Mouse (Mus musculus) heart, embryonic 13.5 days (tissue): ENCODE measurements at regions not wholly inside any gene's neighbourhood (a gene's known extent, or its start where the extent isn't known, plus 50 kb on each side); places are given as distances from the start of the nearest gene placed in this dataset.

Experiments
- ATAC-seq: fragments of 200-750 bp; cut with Nextera tagmentation; 2 replicates; pipeline ENCODE4 v1.8.0; 2017; ENCODE audit warnings: moderate TSS enrichment; ENCODE audit not compliant: insufficient number of reproducible peaks, low FRiP score, low TSS enrichment; ENCODE audit errors: extremely low read depth
- H3K27ac ChIP-seq: fragments of 300-500 bp; sonication (generic); replicated peaks from 2 replicates; pipeline ENCODE4 v1.5.1; 2015; ENCODE audit warnings: moderate library complexity, mild to moderate bottlenecking, inconsistent platforms
- H3K27me3 ChIP-seq: fragments of 300-500 bp; sonication (generic); replicated peaks from 2 replicates; pipeline ENCODE4 v1.6.1; 2015; ENCODE audit warnings: mild to moderate bottlenecking, inconsistent platforms
- H3K36me3 ChIP-seq: fragments of 300-500 bp; sonication (generic); 2 replicates; pipeline ENCODE4 v1.6.1; 2015; ENCODE audit warnings: mild to moderate bottlenecking, inconsistent platforms
- H3K4me1 ChIP-seq: fragments of 300-500 bp; sonication (generic); 2 replicates; pipeline ENCODE4 v1.6.1; 2015; ENCODE audit warnings: inconsistent platforms
- H3K4me2 ChIP-seq: fragments of 300-500 bp; sonication (generic); 2 replicates; pipeline ENCODE4 v1.6.1; 2015; ENCODE audit warnings: inconsistent platforms, mild to moderate bottlenecking, moderate library complexity
- H3K4me3 ChIP-seq: fragments of 300-500 bp; sonication (generic); 2 replicates; pipeline ENCODE4 v1.5.1; 2015; ENCODE audit warnings: moderate library complexity, mild to moderate bottlenecking, inconsistent platforms
- H3K9ac ChIP-seq: fragments of 300-500 bp; sonication (generic); 2 replicates; pipeline ENCODE4 v1.6.1; 2015; ENCODE audit warnings: inconsistent platforms, mild to moderate bottlenecking, moderate library complexity
- H3K9me3 ChIP-seq: fragments of 300-500 bp; sonication (generic); 2 replicates; pipeline ENCODE4 v1.6.1; 2016; ENCODE audit warnings: inconsistent platforms
- WGBS: fragments of 180-500 bp; shearing (Covaris S2); methylation state at CpG from one replicate; pipeline ENCODE4 v1.1.7; 2015; ENCODE audit warnings: mixed read lengths; 5-methylcytosine and 5-hydroxymethylcytosine counted together

- Histone ChIP-seq H3K9me3 (no peaks in the 10 kb centered on the region), H3K4me2 (no peak overlapping the region), H3K36me3 (no peaks in the 10 kb centered on the region), H3K4me3 (no peak overlapping the region), H3K9ac (no peak overlapping the region), H3K4me1 (peaks cover 4% of the 10 kb centered on the region; the same call in 1 of the 2 replicates), H3K27ac (no peak overlapping the region), H3K27me3 (no peaks in the 10 kb centered on the region)
- no peak for ATAC-seq
- 76% methylated on average over 11 of the region's 11 CpGs for WGBS
Observed at GRCm38 (mm10) chr15:96880066-96880465, 175.7 kb downstream of the Slc38a4 start.

GRCm38 (mm10) chr15:96878796-96879195 is 177.0 kb downstream of the Slc38a4 start:
- H3K4me1 ChIP-seq = peaks cover 8% of the 10 kb centered on the region
- H3K27ac ChIP-seq = no peak overlapping the region
- H3K4me3 ChIP-seq = no peak overlapping the region
- no peaks in the 10 kb centered on the region for H3K27me3 ChIP-seq
- no peaks in the 10 kb centered on the region for H3K9me3 ChIP-seq
- H3K9ac ChIP-seq = no peak overlapping the region
- H3K4me2 ChIP-seq = no peak overlapping the region
- no peaks in the 10 kb centered on the region for H3K36me3 ChIP-seq
- no peak for ATAC-seq
- 84% methylated on average over 4 of the region's 4 CpGs for WGBS

GRCm38 (mm10) chr15:96877931-96878330 is 177.8 kb downstream of the Slc38a4 start:
- H3K9me3 ChIP-seq = no peaks in the 10 kb centered on the region
- ATAC-seq = no peak
- 87% methylated on average over 8 of the region's 8 CpGs for WGBS

GRCm38 (mm10) chr15:96877271-96877670 is 177.7 kb upstream of the Slc38a2 start:
- no peak for ATAC-seq
- no peaks in the 10 kb centered on the region for H3K27me3 ChIP-seq
- H3K27ac ChIP-seq = no peak overlapping the region
- no peaks in the 10 kb centered on the region for H3K9me3 ChIP-seq
- WGBS = 79% methylated on average over 9 of the region's 9 CpGs
- no peak overlapping the region for H3K9ac ChIP-seq
- H3K4me1 ChIP-seq = peaks cover 4% of the 10 kb centered on the region
- H3K4me2 ChIP-seq = no peak overlapping the region
- H3K4me3 ChIP-seq = no peak overlapping the region
- H3K36me3 ChIP-seq = no peaks in the 10 kb centered on the region

More at GRCm38 (mm10) chr15:96877931-96878330, 177.8 kb downstream of the Slc38a4 start:
- Histone ChIP-seq H3K4me1 (peaks cover 4% of the 10 kb centered on the region), H3K27me3 (no peaks in the 10 kb centered on the region), H3K27ac (no peak overlapping the region), H3K4me3 (no peak overlapping the region), H3K9ac (no peak overlapping the region), H3K36me3 (no peaks in the 10 kb centered on the region), H3K4me2 (no peak overlapping the region)

GRCm38 (mm10) chr15:96874145-96874544 is 174.6 kb upstream of the Slc38a2 start:
- Histone ChIP-seq H3K4me3 (no peak overlapping the region), H3K27ac (peak overlapping the region; percentile 62; the same call in 1 of the 2 replicates), H3K9ac (no peak overlapping the region), H3K4me1 (peaks cover 4% of the 10 kb centered on the region), H3K4me2 (no peak overlapping the region), H3K36me3 (no peaks in the 10 kb centered on the region), H3K9me3 (no peaks in the 10 kb centered on the region), H3K27me3 (no peaks in the 10 kb centered on the region)
- WGBS = 67% methylated on average over 8 of the region's 8 CpGs
- no peak for ATAC-seq

- H3K27ac ChIP-seq = peak overlapping the region; percentile 71
- ATAC-seq = no peak
Observed at GRCm38 (mm10) chr15:96873562-96873961, 174.0 kb upstream of the Slc38a2 start.

GRCm38 (mm10) chr15:96873126-96873525 is 173.6 kb upstream of the Slc38a2 start:
- no peaks in the 10 kb centered on the region for H3K36me3 ChIP-seq
- no peaks in the 10 kb centered on the region for H3K27me3 ChIP-seq
- H3K9me3 ChIP-seq = no peaks in the 10 kb centered on the region
- H3K4me1 ChIP-seq = peaks cover 4% of the 10 kb centered on the region
- peak overlapping the region; percentile 71 for H3K27ac ChIP-seq
- 61% methylated on average over 4 of the region's 4 CpGs for WGBS
- H3K4me2 ChIP-seq = no peak overlapping the region
- H3K9ac ChIP-seq = no peak overlapping the region
- ATAC-seq = no peak
- H3K4me3 ChIP-seq = no peak overlapping the region

More at GRCm38 (mm10) chr15:96873562-96873961, 174.0 kb upstream of the Slc38a2 start:
- H3K4me2 ChIP-seq = no peak overlapping the region
- no peaks in the 10 kb centered on the region for H3K27me3 ChIP-seq
- H3K4me1 ChIP-seq = peaks cover 4% of the 10 kb centered on the region
- H3K9ac ChIP-seq = no peak overlapping the region
- 77% methylated on average over 7 of the region's 7 CpGs for WGBS
- no peaks in the 10 kb centered on the region for H3K36me3 ChIP-seq
- H3K4me3 ChIP-seq = no peak overlapping the region
- H3K9me3 ChIP-seq = no peaks in the 10 kb centered on the region

GRCm38 (mm10) chr15:96867701-96868100 is 168.2 kb upstream of the Slc38a2 start:
- Histone ChIP-seq H3K9ac (no peak overlapping the region), H3K4me3 (no peak overlapping the region), H3K36me3 (no peaks in the 10 kb centered on the region), H3K4me2 (no peak overlapping the region), H3K27me3 (no peaks in the 10 kb centered on the region), H3K27ac (no peak overlapping the region), H3K4me1 (no peaks in the 10 kb centered on the region), H3K9me3 (no peaks in the 10 kb centered on the region)
- WGBS = 83% methylated on average over 7 of the region's 7 CpGs
- ATAC-seq = no peak

GRCm38 (mm10) chr15:96865932-96866331 is 166.4 kb upstream of the Slc38a2 start:
- Histone ChIP-seq H3K27ac (no peak overlapping the region), H3K9me3 (no peaks in the 10 kb centered on the region), H3K4me2 (no peak overlapping the region), H3K4me1 (no peaks in the 10 kb centered on the region), H3K4me3 (no peak overlapping the region), H3K27me3 (no peaks in the 10 kb centered on the region), H3K9ac (no peak overlapping the region), H3K36me3 (no peaks in the 10 kb centered on the region)
- no peak for ATAC-seq
- WGBS = 79% methylated on average over 7 of the region's 7 CpGs

- no peak overlapping the region for H3K4me3 ChIP-seq
- no peak overlapping the region for H3K27ac ChIP-seq
- ATAC-seq = no peak
- no peak overlapping the region for H3K9ac ChIP-seq
- H3K4me2 ChIP-seq = no peak overlapping the region
- H3K4me1 ChIP-seq = peaks cover 15% of the 10 kb centered on the region; the same call in 1 of the 2 replicates
- no peaks in the 10 kb centered on the region for H3K36me3 ChIP-seq
- no peaks in the 10 kb centered on the region for H3K9me3 ChIP-seq
- WGBS = 43% methylated on average over 3 of the region's 3 CpGs
- no peaks in the 10 kb centered on the region for H3K27me3 ChIP-seq
Observed at GRCm38 (mm10) chr15:96857709-96858108, 158.2 kb upstream of the Slc38a2 start.

- Histone ChIP-seq H3K9ac (no peak overlapping the region), H3K36me3 (no peaks in the 10 kb centered on the region), H3K27me3 (no peaks in the 10 kb centered on the region), H3K4me3 (no peak overlapping the region), H3K4me2 (no peak overlapping the region), H3K27ac (no peak overlapping the region), H3K9me3 (no peaks in the 10 kb centered on the region), H3K4me1 (peaks cover 4% of the 10 kb centered on the region; the same call in 1 of the 2 replicates)
- no peak for ATAC-seq
- 82% methylated on average over 21 of the region's 21 CpGs for WGBS
Observed at GRCm38 (mm10) chr15:96851970-96852768, 152.6 kb upstream of the Slc38a2 start.

- Histone ChIP-seq H3K9me3 (no peaks in the 10 kb centered on the region), H3K4me3 (no peak overlapping the region), H3K27me3 (no peaks in the 10 kb centered on the region), H3K9ac (no peak overlapping the region), H3K27ac (no peak overlapping the region), H3K4me1 (peaks cover 4% of the 10 kb centered on the region; the same call in 1 of the 2 replicates), H3K4me2 (no peak overlapping the region), H3K36me3 (no peaks in the 10 kb centered on the region)
- ATAC-seq = no peak
- 79% methylated on average over 2 of the region's 2 CpGs for WGBS
Observed at GRCm38 (mm10) chr15:96848150-96848549, 148.6 kb upstream of the Slc38a2 start.
